Mouse (Mus musculus) small intestine, adult 2 months (tissue): ENCODE data around the gene Gdpgp1.

ENCODE experiments used
- CTCF ChIP-seq: fragments of 200-500 bp; IDR thresholded peaks from 2 replicates; pipeline ENCODE4 v1.5.1; 2012; ENCODE audit warnings: low read depth, mild to moderate bottlenecking, control low read depth, inconsistent platforms, low read length, moderate library complexity, mixed read lengths; ENCODE audit not compliant: insufficient replicate concordance, insufficient read length; ENCODE audit errors: extremely low read depth
- POLR2A ChIP-seq: fragments of 200-500 bp; IDR thresholded peaks from 2 replicates; pipeline ENCODE4 v1.6.1; 2012; ENCODE audit warnings: low read depth, mild to moderate bottlenecking, control low read depth, inconsistent platforms, low read length, moderate library complexity

DNA sequence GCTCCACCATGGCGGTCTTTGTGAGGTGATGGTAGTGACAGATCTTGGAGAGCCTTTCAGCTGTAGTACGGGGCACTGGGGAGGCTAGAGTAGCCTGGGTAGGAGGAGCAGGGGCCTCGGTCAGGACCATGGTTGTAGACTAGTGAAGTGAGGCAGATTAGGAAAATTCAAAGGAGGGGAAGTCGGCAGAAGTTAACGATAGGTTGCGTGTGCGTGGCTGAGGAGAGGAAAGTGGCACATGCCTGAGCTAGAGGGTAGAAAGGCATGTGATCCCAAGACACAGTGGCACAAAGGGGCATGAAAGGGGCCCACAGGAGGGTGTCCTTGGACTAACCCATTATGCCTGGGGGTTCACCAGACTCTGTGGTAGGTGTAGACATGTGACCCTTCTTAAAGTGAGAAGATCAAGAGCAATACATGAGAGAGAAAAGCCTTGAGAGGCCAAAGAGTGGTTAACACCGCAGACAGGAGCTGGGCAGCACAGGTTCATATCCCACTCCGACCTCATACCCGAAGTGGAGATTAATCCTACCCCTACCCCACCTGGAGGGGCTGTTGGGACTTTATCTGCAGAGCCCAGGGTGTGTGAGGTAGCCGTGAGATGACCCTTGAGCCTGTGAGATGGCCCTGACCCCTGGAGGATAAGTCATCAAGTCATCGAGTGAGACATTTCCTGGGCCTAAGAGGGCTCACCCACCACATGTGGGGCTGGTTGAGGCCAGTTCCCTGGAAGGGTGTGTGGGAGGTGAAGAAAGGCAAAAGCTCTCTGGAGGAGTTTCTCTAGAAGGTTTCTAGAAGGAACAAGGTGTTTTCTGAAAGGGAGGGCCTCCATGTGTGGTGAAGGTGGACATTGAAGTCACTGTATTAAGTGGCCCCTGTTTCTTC lies 26.7 kb upstream of the Gdpgp1 start:
- TF ChIP-seq POLR2A (no peak), CTCF (0 out of 2 replicates have a peak, but pooled peaks have one; percentile 7)
